Mouse (Mus musculus) mouse trophoblast stem cell (cell line): ENCODE measurements around the gene Epb42.
"Not testable (repeated sequence)": the region's sequence is repeated elsewhere in the genome, so short reads cannot be mapped to it uniquely, and the experiment has no call there.

Experiments
- in situ Hi-C, 2 experiments: fragments of 300-500 bp; cut with MseI, MboI; formaldehyde crosslinking; loops; 2 replicates in 1 of 2; 3 replicates in 1 of 2; pipeline ENCODE4 v1.15.1; 2025

Epb42 gene

GRCm38 (mm10) chr2:121007925-121008663 is 28.8 kb downstream of the Epb42 start, which contains the start of gene Ccndbp1:
Gene Ccndbp1, plus strand, starts transcription at chr2:121008403.
- in situ Hi-C loops, result no loop called here

DNA sequence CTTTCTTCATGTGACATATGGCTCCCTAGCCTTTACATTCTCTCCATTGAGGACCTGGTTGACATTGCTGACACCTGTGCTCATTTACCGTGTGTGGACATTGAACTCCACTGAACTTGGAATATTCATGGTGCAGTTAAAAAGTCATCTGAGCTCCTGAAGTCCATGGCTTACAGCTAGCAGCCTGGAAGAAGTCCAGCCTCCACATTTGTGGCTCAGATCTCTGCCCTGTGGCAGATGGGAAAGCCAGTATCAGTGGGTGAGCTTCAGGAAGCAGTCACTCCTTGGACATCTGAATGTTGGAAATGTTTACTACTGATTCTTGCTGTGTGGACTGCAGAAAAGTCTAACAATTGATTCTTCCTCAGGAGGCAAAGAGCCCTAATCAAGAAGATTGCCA is 29.9 kb downstream of the Epb42 start:
- in situ Hi-C loops, result no loop called here

DNA sequence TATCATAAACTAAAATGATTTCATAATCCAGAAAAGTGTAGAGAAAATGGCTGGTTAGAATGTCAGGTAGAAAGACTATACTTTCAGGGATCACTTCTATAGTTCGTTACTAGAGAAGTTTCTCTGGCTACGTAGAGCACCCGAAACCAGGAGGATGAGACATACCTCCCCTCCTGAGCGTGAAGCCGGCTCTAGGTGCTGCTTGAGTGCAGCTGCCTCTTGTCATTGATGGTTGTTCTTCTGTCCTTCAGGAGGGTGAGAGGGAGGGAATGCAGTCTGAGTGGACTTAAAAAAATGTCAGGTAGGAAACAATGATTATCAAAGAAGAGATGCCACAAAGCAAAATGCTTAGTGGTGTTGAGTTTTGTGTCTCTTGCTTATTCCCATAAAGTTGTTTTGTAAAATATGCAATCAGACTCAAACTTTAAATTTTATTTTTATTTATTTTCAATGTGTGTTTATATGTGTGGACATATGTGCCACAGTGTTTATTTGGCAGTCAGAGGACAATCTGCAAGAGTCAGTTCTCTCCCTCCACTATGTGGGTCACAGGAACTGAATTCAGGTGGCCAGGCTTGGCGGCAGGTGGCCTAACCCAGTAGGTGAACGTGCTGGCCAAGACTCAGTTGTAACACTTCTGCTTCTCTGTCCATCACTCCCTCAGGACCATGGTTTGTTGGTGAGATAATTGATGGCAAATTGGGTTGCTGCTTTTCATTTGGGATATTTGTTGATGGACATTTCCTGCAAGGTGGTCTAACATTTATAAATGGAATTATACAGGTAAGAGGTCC is 32.7 kb downstream of the Epb42 start:
- in situ Hi-C loops, result no loop called here

- in situ Hi-C loops, result no loop called here
Measured at GRCm38 (mm10) chr2:121003586-121003985, 33.3 kb downstream of the Epb42 start.

DNA sequence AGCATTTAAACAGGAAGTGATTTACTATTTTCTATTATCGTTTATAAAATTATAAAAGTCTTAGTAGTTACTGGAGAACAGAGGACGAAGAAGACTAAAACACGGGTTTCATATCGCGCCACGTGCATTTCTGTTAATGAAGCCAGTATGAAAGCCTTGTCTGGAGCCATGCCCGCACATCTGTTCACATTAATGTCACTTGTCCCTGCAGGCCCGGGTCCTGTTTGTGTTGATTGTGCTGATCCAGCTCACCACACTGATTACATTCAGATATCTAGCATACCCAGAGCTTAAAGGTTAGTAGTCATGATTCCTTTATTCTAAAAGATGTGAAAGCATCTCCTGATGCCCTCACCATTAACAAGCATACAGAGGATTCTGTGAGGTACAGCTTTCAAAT is 38.0 kb downstream of the Epb42 start:
- in situ Hi-C loops, result no loop called here

DNA sequence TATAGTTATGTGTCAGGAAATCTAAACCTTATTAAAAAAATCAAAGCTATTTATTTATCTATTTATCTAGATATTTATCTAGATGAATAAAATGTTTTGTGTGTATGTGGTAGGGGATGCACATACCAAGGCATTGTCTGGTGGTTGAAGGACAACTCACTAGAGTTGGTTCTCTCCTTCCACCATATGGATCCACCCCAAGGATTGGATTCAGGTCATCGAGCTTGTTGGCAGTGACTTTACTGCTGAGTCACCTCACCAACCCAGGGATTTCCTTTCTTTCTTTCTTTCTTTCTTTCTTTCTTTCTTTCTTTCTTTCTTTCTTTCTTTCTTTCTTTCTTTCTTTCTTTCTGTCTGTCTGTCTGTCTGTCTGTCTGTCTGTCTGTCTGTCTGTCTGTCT is 40.3 kb downstream of the Epb42 start:
- in situ Hi-C loops, result not testable (repeated sequence)

DNA sequence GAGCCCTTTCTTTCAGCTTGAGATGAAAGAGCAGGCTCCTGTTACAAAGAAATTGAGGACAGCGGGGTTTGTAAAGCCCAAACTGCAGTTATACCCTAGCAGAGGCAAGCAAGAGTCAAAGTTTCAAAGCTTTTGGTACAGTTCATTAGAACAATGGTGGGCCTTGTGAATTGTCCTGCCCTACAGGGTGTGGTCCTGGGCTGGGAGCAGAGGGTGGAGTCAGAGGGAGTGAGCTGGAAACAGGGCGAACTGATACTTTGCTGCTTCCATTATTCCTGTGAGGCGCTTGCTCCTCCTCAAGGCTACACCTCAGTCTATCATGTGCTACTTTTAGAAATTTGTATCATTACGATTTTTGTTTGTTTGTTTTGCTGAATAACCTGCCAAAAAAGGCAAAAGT is 45.7 kb downstream of the Epb42 start:
- in situ Hi-C loops, result no loop called here

GRCm38 (mm10) chr2:120985241-120985640 is 51.6 kb downstream of the Epb42 start:
- in situ Hi-C loops, result loop anchor here in 1 of 2 experiments (10.0 kb wide), 1 partner anchor 110 kb away; no protein-coding TSS in a partner anchor

DNA sequence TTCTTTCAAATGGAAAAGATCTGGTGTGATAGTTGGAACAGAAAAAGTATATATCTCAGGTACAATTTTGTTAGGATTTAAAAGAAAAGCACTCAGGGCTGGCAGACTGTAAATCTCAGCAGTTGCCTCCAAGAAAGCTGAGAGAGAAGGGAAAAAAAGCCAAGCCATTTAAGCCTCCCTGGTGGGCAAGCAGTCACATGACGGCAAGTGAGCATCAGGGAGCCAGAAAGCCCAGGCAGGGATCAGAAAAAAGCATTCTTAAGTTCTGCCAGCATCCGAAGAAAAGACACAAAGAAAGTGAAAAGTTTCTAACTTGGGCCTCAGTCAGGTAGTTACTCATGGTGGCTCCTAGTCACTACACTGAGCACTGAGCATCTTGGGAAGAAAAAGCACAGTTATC is 53.3 kb downstream of the Epb42 start:
- in situ Hi-C loops, result loop anchor here in 1 of 2 experiments (10.0 kb wide), 1 partner anchor 111 kb away; no protein-coding TSS in a partner anchor

DNA sequence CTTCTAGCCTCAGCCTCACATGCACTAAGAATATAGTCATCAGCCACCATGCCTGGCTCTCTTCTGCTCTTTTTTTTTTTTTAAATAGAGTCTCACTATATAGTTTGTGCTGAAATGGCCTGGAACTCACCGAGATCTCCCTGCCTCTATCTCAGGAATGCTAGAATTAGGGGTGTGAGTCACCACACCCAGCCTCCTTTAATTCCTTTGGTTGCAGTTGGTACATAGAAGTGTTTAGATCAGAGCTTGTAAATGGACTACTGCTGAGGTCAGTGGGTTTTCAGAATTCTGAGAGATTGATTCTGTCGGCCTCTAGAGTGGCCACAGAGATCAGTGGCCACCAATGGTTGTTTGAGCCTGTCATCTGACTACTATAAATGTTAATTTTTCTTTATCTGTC is 56.0 kb downstream of the Epb42 start:
- in situ Hi-C loops, result loop anchor here in 1 of 2 experiments (10.0 kb wide), 1 partner anchor 114 kb away; no protein-coding TSS in a partner anchor

GRCm38 (mm10) chr2:120979819-120980218 is 57.1 kb downstream of the Epb42 start:
- in situ Hi-C loops, result loop anchor here in 1 of 2 experiments (10.0 kb wide), 1 partner anchor 115 kb away; no protein-coding TSS in a partner anchor

DNA sequence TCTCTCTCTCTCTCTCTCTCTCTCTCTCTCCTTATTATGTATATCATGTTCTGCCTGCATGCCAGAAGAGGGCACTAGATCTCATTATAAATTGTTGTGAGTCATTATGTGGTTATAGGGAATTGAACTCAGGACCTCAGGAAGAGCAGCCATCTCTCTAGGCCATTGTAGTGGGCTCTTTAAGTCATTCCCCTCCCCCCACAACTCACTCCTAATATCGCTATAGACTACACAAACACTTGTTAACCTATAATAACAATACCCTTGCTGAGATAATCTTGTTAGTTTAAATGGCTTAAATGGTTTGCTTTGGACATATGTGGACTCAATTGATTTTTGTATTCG is 58.2 kb downstream of the Epb42 start:
- in situ Hi-C loops, result no loop called here

- in situ Hi-C loops, result no loop called here
Measured at GRCm38 (mm10) chr2:120977926-120978692, 58.8 kb downstream of the Epb42 start.

- in situ Hi-C loops, result no loop called here
Measured at GRCm38 (mm10) chr2:120976990-120977925, 59.6 kb downstream of the Epb42 start, which contains the start of gene Tmem62. Gene Tmem62, plus strand, starts transcription at chr2:120977017.

- in situ Hi-C loops, result no loop called here
Measured at GRCm38 (mm10) chr2:120976308-120976707, 60.6 kb downstream of the Epb42 start.

DNA sequence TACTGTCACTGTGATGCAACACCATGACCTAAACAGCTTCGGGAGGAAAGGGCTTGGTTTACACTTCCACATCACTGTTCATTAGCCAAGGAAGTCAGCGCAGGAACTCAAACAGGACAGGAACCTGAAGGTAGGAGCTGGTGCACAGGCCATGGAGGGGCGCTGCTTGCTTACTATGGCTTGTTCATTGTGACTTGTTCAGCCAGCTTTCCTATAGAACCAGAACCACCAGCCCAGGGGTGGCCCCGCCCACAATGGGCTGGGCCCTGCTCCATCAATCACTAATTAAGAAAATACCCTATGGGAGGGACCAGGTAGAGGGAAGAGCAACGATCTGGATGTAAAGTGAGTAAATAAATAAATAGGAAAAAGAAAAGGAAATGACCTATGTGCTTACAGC is 63.9 kb downstream of the Epb42 start:
- in situ Hi-C loops, result no loop called here

GRCm38 (mm10) chr2:120972257-120972656 is 64.6 kb downstream of the Epb42 start:
- in situ Hi-C loops, result not testable (repeated sequence)

DNA sequence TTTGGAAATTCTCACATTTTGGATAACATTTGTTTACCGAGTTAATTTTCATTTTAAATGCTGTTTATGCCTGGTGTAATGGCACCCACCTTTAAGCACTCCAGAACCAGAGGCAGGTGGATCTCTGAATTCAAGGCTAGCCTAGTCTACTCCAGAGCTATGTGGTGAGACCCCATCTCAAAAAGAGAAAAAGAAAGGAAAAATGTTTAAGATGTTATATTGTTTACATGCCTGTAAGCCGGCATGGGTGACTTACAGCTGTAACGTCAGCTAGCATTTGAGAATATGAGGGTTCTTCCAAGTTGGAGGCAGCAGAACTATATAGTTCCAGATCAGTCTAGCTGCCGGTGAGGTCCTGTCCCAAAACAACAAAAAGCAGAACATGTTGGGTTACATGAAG is 65.1 kb downstream of the Epb42 start:
- in situ Hi-C loops, result no loop called here

DNA sequence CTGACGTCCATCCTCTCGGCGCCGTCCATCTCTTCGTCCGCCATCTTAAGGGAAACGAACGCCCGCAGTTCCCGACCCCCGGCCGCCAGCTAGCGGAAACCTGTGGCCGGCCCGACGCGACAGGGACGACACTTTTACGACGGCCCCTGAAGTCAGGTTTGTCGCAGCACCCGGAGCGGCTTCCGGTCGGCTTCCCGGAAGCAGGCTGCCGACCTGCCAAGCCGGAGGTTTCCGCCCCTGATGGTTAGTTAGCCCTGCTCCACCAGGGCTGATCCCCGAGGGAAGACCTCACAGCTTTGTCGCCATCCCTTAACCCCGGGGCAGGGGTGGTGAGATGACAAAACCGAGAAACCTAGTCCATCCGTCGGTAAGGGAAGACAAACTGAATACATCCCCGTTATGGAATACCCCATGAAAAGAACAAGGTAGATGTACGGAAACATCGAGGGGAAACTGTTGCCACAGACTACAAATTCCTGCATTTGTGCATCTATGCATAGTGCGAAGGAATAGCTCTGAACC is 66.3 kb downstream of the Epb42 start, which contains the start of gene Ubr1:
Gene Ubr1 (minus strand): TSS at position 157 of the 522 bp plus-strand sequence.
- in situ Hi-C loops, result no loop called here

DNA sequence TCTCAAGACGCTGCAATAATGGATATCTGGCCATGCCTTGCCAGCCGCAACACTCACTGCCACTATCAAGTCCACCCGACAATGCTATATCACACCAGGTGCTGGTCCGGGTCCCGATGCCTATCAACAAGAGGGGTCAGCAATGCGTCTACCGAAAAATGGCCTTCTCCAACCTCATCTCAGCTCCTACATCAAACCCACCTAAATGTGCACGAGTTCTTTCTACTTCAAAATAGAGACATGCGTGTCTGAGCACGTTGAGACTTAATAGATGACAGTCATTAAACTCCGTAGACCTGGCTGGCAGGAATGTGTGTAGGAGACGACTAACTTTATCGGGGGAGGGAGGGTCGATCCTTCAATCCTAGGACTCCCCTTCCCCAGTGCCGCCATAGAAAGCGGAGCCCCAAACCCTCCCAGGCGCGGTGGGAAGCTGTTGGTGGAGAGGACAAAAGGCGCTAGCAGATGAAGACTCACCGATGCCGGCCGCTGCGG is 66.8 kb downstream of the Epb42 start:
- in situ Hi-C loops, result no loop called here
